Mouse (Mus musculus): ENCODE results near the gene Mapkapk3.

Mapkapk3 gene

DNA sequence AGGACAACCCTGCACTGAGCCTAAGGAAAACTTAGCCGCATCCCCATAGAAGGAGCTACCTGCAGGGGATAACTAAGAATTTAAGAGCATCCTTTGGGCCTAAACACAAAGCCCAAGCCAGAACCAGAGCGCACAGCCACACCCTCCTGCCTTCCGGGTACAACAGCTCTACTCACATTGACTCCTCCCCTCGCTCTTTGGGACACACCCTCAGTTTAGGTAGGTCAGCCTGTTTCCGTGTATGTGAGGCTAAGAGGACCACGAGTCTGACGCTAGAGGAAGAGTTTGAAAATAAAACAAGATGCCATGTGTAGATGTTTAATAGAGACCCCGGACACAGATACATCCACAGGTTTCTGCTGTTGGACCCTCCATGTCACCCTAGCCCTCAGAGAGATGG lies 966 bp downstream of the Mapkapk3 start:
- DNase-seq (ENCODE audit: low spot score) = peak; percentile 38

DNA sequence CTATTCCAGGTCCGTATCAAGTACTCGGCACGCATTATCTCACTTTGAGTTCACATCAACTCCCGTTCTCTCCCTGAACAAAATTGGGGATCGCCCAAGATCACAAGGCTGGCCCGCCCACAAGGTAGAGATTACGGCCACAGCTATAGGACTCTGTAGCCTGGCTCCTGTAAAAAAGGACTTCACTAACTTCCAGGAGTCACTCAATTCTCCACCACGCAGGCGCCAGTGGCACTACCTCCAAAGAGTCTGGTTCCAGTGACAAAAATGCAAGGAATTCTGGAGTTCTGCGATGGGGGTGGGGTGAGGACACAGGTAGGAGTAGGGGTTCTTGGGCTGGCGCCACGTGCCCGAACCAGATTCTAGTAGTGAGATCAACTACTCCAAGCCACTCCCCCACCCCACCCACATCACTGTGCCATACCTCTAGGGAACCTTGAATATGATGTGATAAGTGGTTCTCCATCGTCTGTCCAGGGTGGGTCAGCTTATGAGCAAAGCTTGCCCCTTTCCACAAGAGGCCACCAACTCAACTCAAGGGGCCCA lies 1.5 kb downstream of the Mapkapk3 start:
- no peak for DNase-seq (ENCODE audit: low spot score)

DNA sequence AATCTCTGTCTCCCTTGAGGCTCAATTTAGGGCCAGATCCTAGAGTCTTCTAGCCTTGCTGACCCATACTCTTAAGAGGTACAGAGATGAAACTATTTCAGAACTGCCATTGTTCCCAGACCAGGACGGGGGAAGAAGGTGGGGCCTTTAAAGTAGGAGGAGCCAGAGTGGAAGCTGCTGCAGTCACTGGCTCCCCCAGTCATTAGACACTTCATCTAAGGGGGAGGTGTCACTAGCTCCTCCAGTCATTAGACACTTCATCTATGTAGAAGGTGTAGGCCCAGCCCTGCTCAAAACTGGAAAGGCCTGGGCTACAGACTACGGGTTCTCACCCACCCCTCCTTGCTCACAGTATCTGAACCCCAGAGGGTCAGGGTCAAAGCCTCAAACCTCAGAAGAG lies 2.4 kb downstream of the Mapkapk3 start:
- DNase-seq (ENCODE audit: low spot score) = no peak

DNA sequence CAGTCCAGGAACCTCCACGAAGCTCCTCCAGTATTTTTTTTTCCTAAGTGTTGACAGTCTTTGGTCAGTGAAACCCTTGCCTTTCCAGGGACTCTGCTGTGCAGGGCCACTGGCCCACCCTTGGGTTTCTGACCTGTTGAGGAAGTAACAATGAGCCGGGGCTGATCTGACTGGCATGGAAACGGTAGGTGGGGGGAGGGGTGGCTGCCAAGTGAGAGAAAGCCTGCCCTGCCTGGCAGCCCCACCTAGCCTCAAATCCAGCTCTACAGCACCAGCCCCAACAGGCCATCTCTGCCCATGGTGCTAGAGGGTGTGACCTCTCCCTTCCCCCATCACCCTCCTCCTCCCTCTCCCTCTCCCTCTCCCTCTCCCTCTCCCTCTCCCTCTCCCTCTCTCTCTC lies 4.7 kb downstream of the Mapkapk3 start:
- DNase-seq (ENCODE audit: low spot score) = no peak

DNA sequence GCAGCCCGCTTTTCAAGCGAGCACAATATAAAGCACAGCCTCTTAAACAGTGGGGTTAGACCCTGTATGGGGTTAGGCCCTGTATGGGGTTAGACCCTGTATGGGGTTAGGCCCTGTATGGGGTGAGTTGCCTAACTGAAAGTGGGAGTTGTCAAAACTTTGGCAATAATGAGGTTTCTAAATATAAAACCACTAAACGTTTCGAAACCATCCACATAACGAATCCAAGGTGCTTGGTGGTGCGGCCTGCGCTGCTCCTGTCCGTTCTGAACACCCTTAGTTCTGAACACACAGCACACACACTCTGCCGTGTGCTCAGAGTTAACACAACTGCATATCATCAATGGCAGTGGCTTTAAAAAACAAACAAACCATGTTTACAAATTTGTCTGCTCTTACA lies 6.7 kb downstream of the Mapkapk3 start:
- no peak for DNase-seq (ENCODE audit: low spot score)

DNA sequence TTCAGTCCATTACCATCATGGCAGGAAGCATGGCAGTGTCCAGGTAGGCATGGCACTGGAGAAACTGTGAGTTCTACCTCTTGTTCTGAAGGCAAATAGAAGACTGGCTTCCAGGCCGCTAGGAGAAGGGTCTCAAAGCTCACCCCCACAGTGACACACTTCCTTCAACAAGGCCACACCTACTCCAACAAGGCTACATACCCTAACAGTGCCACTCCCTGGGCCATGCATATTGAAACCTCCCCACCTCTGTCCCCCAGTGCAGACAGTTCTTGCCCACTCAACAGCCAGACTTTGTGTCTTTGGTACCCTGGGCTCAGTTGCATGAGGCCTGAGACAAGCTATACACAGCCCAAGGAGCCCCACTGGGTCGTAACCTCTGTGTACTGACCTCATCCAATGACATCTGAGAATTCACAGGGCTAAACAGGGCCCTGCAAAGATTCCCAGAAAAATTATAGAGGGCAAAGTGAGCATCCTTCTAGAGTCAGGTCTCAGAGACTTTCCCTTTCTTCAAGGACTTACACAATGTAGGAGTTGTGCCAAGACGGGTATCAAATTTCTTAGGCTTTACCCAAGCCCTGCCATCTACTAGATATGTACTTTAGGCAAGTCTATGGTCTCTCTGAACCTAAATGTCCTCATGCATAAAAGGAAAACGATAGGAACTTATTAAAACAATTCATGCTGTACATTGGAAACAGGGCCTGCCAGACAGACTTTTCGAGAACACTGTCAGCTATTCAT lies 8.3 kb downstream of the Mapkapk3 start:
- no peak for DNase-seq (ENCODE audit: low spot score)

DNA sequence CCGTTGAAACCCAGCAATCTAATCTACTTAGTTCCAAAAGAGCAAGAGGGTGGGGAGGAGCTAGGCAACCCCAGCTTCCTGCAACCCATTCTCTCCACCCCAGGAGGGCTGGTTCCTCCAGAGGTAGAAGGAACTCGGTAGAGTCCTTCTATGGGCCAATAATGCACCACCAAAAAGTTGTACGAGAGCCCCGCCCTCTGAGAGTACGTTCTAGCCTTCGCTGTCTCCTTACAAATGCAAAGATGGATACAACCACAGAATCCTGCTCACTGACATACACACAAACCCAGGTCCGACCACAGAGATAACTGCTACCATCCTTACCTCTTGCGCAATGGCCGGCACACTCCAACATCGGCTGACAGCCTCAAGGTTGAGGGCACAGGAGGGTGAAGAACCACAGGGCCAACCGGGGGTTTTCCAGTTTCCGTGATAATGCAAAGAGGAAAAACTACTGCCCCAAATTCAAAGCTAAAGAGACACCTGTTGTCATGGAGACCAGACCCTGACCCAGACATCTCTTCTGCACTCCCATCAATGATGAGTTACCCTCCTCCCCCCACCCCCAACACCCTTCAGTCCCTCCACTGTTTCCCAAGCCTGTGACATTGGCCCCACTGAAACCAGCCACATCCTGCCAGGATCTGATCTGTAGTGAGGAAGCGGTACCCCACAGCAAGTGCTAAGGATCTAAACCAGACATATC lies 9.2 kb downstream of the Mapkapk3 start:
- no peak for DNase-seq (ENCODE audit: low spot score)

DNA sequence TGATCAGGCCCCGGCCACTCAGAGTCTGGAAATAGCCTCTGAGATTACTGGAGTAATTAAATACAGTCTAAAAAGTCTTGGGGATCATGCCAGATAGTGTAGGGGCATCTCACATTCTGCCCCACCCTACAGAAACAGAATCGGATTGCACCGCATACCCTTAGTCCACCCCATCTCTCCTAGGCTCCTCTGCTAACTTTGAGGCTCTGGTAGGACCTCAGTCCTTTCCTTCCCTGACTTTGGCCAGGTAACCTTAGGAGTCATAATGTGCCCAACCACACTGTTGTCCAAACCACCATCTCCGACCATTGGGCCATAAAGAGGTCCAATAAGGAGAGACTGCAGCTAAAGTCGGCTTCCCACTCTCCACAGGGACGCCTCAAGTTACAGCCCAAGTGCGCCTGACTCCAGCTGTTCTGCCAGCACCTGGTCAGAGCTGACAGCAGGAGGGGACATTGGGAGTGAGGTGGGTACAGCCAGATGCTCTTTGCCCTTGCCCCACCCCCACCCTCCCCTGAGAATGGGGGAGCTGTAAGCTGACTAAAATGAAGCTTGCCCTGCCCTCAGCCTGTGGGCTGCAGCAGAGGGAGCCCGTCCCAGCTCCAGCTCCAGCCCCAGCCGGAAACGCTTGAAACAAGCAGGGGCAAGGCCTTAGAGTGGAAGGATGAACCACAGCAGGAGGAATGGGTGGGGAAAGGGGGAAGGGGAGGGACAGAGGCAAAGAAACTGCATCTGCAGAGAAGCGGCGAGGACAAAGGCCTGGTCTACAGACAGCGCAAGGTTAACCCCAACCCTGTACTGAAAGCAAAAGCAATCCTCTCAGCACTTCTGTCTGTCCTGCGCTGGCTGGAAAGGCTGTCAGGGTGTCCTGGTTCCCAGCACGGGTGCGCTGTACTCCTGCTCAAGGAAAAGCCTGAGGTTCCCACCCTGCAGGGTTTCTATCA lies 10.0 kb downstream of the Mapkapk3 start:
- DNase-seq (ENCODE audit: low spot score) = no peak

DNA sequence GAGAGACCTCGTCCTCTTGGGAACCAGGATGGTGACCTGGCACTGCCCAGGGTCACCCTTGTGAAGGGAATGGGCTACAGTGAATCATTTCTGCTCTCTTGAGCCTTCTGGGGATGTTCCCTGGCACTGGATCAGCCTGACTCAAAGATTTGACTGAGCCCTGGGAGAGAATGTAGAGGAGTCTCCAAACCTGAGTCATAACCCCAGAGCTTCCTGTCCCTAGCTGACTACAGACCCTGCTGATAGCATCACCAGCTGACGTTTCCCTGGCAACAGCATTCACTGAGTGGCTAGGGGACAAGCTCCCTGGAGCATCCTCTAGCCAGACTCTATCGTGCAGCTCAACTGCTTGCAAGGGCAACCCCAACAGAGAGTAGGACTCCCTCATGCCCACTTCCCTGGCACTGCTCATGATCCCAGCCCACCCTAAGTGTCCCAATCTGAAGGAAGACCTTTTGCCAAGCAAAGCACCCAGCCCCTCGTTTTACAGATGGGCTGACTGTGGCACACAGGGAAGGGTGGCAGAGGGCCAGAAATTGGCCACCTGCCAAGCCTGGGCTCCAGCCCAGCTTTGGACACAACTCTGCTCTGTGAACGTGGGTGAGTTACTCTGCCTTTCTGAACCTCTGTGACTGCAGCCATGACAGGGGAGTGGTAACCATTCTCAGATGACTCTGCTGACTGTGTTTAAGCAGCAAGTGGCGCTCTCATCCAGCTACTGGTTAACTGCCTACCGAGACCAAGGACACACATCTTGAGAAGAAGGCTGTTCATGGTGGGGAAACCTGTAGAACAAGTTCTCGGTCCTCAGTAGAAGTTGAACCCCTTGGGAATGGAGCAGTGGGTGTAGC lies 10.9 kb downstream of the Mapkapk3 start:
- no peak for DNase-seq (ENCODE audit: low spot score)

DNA sequence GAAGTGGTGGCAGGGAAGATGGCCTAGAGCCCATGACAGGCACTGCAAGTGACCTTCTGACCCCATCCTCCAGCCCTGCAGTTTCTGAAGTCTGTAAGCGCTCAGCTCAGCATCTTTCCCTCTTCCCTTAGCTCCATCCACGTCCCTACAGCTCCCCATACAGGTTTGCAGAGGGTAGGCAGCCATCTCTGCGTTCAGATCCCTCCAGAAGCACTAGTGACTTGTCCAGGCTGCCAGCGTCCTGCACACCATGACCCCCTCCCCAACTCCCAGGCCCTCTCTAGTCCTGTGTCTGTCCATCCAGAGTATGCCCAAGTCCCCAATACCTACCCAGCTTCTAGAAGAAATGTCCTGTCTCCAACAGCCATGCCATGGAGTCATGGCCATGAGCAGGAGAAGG lies 11.6 kb downstream of the Mapkapk3 start:
- DNase-seq (ENCODE audit: low spot score) = no peak

DNA sequence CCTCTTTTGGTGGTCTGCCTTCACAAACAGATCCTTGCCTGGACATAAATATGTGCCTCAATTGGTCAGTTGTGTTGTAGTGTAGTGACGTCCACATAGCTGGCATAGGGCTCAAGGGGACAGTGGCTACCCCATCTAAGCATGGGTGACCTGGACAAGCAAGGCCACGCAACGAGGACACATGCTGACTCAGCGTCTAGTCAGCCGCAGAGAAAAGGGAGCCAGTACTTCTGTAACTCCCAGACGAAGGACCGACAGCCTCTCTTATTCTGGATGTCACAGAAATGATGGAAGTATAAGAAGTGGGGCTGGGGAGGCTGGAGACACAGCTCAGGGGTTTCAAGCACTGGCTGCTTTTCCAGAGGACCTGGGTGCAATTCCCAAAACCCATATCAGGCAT lies 12.1 kb downstream of the Mapkapk3 start:
- DNase-seq (ENCODE audit: low spot score) = no peak

DNA sequence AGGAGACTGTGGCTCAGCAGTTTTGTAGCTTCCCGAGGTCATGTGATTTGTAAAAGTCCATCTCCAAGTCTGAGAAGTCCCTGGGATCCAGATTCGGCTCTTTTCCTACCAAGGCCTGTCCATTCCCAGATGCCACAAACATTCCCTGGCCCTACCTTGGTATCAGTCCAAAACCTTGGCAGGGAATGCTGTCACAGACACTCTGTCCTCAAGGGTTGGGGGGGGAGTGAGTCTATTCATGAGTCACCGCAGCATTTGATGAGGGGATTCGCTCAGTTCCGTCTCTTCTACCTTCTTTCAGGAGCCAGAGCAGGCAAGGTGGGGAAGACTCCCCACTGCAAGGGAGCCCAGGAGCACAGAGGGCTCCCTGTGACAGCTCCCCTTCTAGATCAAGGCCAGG lies 14.0 kb downstream of the Mapkapk3 start:
- DNase-seq (ENCODE audit: low spot score) = no peak

DNA sequence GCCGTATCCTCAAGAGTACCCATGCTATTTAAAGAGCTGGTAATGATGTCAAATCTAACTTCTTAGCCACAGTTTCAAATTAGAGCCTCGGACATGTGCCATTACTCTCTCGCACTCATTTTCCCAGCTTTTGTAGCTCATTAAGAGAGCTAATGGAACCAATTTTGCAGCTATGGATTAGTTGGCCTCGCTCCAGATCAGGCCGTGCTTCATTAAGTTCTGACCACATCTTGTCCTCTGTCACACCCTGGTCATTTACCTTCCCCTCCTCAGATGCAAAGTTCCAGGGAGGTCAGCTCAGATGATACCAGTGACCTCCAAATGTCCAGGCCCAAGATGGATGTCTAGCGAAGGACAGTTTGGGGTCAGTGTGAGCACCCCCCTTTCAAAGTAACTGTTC lies 14.9 kb downstream of the Mapkapk3 start:
- DNase-seq (ENCODE audit: low spot score) = no peak

DNA sequence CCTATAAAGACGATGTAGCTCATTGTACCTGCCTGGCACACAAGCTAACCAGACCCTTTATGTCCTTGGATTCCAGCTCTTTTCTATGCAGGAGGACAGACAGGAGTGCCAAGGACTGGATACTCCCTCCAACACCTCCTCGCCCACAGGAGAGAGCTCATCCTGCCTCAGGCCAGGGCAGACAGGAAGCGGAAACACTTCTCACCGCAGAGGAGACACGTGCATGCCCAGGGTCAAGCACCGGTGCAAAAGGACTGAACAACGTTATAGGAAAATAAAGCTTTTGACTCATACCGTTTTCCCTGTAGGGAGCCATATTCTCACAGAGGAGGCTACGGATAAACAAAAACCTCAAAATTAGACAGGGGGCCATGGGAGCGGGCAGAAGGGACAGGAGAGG lies 16.5 kb downstream of the Mapkapk3 start:
- no peak for DNase-seq (ENCODE audit: low spot score)

DNA sequence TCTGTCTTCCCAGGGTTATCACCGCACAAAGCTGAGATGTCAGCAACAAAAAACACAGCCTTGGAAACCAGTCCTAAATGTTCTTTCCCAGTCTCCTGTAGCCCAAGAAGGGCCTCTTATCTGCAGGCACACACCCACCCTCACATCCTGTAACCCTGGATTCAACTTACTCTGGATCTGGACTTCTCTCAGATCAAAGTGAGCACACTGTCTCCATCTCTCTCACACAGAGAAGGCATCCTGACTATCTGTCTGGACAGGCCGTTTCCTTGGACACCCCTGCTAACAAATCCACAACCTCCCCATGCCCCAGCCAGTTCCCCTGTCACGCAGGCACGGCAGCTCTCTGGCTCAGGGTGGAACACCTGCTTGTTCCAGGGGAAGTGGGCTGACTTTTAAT lies 17.4 kb downstream of the Mapkapk3 start:
- no peak for DNase-seq (ENCODE audit: low spot score)

DNA sequence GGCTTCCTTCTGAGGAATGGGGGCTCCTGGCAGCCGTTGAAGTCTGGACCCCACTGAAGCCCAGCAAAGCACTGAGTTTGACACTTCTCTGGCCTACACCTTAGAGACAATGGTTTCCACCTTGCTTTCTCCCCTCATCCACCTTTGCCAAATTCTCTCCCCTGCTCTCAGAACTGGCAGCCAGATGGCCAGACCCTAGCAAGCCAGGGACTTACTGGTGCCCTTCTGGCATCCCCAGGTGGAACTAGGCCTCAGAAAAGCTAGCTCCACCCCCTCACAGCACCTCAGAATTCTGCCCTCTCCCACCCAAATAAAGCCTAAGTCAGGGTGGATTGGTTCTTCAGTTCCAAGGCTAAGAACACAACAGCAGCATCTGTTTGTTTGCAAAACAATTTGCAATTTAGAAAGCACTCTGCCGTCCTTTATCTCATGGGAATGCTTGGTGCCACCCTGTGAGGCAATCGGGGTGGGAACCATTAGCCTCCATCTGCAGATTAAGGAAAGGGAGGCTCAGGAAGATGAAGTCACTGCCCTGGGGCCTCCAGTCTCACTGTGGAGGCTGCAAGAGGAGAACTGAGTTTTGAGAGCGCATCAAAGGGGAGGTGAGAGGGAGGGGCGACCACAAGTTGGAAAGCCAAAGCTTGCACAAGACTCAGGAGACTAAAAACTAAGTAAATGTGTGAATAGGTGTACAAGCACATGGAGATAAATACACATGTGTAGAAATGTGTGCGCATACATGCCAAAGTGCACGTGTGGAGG lies 18.3 kb downstream of the Mapkapk3 start:
- no peak for DNase-seq (ENCODE audit: low spot score)

DNA sequence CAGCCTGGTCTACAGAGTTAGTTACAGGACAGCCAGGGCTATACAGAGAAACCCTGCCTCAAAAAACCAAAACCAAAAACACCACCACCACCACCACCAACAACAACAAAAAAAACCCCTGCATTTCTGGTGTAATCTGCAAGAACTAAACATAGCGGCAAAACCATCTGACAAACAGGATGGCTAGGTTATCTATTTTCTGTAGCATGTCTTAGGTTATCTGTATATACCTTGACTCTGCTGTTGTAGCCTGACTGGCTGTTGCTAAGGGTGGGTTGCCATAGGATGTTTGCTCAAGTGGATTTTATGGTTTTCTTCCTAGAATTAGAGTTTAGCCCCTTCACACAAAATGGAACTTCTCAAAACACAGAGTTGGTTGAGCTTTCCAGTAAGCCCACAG lies 19.9 kb downstream of the Mapkapk3 start:
- no peak for DNase-seq (ENCODE audit: low spot score)

DNA sequence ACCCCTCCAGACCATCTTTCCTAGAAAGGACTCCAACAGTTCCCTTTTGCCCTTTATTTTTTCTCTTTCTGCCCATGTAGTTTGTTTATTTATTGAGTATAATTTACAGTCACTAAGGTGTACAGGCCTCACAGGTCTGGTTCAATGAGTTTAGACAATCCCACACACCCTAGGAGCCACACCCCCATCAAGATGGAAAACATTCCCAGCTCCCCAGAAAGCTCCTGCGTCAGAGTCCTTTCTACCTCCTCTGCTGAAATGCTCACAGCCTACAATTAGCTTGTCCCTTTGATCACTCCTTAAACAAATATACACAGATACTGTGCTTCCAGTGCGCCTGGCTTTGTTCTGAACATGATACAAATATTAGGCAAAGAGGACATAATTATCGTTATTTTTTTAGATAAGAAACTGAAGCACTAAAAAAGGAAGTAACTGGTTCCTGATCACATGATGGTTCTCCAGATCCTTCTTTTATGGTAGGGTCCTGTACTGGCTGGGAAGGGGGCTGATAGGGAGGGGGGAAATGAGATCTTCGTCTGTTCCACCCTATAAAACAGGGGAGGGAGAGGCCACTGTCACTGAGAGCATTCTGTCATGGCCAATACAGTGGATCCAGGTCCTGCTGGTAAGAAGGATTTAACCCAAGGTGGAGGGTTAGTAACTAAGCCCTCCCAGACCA lies 21.8 kb downstream of the Mapkapk3 start:
- no peak for DNase-seq (ENCODE audit: low spot score)

DNA sequence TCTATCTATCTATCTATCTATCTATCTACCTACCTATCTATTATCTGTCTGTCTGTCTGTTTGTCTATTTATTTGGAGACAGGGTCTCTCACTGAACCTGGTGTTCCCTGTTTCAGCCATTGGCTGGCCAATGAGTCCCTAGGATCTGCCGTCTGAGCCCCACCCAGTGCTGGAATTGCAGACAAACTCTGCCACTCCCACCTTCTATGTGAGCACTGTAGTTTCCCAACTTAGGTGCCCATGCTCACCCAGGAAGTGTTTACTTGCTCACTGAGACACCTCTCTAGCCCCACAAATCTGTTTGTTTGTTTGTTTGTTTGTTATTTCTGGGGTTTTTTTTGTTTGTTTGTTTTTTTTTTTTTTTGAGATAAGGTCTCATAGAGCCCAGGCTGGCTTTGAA lies 22.6 kb downstream of the Mapkapk3 start:
- no peak for DNase-seq (ENCODE audit: low spot score)

DNA sequence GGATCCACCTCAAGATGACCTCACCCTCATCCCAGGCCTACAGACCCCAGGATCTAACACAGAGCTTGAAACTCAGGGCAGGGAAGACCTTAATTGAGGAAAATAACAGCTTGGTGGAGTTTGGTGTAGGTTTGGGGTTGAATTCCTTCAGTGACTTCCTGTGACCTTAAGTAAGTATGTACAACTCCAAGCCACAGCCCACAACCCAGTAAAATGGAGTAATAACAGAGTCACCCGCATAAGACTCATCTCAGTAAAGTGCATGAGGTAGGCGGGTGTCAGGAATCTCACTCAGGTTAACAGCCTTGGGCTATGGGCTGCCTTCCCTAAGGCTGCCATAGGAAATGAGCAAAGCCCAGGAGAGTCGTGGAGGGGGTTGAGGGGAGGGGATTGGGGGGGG lies 24.9 kb downstream of the Mapkapk3 start:
- DNase-seq (ENCODE audit: low spot score) = no peak

All from spleen, adult 12 weeks (tissue).